ENCODE assay signal across 15 mouse cellular contexts in the genomic region with DNA sequence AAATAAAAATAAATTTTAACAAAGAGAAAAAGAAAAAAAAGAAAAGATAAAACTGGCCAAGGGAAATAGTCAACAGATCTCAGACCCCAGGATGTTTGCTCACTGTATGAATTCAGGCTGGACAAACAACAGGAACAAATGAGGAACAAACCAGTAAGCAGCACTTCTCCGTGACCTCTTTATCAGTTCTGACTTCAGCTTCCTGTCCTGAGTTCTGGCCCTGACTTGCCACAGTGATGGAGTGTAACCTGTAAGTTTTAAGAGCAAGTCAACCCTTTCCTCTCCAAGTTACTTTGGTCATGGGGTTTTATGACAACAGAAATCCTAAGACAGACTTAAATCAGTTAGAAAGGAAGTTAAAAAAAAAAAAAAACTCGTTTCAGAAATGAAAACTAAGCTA.
"Had no signal": no experiment of that assay in that cellular context is flagged by ENCODE, and none has a peak within 500 bp of the region (broad histone marks: within the 10 kb centered on the region; RNA-seq: fewer than 3 reads in every experiment).

No protein-coding gene starts in this region.

- H3K36me3 ChIP-seq: limb, embryonic 13.5 days; midbrain, embryonic 13.5 days; neural tube, embryonic 12.5 days had no signal

- DNase-seq: kidney, adult 11 months; kidney, adult 9 months; kidney, postnatal 36 days; layer of hippocampus, adult 9-11 months; left cerebral cortex, postnatal 4 days; lung, embryonic 14.5 days; lung, postnatal 10 days; lung, postnatal 4 days; right cerebral cortex, postnatal 25 days; thymus, postnatal 4 days had no signal

- H3K27ac ChIP-seq: kidney, postnatal 0 days; limb, embryonic 13.5 days; midbrain, embryonic 13.5 days; neural tube, embryonic 12.5 days; stomach, postnatal 0 days had no signal

- H3K27me3 ChIP-seq: limb, embryonic 13.5 days; midbrain, embryonic 13.5 days; neural tube, embryonic 12.5 days had no signal

- H3K9me3 ChIP-seq: limb, embryonic 13.5 days; midbrain, embryonic 13.5 days; neural tube, embryonic 12.5 days had no signal

- H3K4me3 ChIP-seq: limb, embryonic 13.5 days; midbrain, embryonic 13.5 days; neural tube, embryonic 12.5 days had no signal

- ATAC-seq: midbrain, embryonic 13.5 days had no signal

- H3K4me1 ChIP-seq: limb, embryonic 13.5 days; midbrain, embryonic 13.5 days; neural tube, embryonic 12.5 days had no signal

- H3K9ac ChIP-seq: limb, embryonic 13.5 days; lung, embryonic 14.5 days; midbrain, embryonic 13.5 days; neural tube, embryonic 12.5 days had no signal
